Mouse (Mus musculus): Measurements from ENCODE around the gene Mpp4.

Gene Mpp4

DNA sequence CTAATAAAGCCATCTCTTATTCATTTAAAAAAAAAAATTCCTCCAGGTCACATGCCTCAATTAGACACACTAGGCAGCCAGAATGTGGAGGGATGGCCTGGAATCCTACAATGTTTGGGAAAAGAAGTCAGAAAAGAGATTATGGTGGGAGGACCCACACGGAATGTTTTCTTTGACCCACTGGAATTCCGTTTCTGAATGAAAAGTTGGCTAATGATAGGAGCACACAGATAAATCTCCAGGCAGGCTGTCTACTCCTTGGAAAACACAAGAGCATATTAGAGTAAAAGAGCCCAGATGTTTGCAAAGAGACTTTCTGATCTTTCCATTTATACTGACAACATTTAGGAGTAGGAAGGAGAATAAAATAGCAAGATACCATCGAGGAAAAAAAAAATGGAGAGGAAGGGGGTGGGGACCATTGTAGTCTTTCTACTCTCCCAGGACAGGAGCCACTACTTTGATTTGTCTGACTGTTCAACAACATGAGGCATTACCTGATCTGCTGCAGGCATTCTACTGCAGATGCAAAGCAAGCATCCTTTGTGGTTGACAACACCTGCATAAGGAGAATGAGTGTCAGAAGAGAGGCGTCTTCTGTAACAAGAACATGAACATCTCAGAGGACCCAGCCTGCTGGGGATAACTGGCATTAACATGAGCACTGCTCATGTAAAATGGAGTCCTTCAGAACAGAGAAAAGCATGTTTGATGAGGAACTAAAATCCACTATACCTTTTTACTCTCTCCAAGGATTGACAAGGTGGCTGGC, 4.7 kb upstream of the Mpp4 start:
- DNase-seq, result no peak

DNA sequence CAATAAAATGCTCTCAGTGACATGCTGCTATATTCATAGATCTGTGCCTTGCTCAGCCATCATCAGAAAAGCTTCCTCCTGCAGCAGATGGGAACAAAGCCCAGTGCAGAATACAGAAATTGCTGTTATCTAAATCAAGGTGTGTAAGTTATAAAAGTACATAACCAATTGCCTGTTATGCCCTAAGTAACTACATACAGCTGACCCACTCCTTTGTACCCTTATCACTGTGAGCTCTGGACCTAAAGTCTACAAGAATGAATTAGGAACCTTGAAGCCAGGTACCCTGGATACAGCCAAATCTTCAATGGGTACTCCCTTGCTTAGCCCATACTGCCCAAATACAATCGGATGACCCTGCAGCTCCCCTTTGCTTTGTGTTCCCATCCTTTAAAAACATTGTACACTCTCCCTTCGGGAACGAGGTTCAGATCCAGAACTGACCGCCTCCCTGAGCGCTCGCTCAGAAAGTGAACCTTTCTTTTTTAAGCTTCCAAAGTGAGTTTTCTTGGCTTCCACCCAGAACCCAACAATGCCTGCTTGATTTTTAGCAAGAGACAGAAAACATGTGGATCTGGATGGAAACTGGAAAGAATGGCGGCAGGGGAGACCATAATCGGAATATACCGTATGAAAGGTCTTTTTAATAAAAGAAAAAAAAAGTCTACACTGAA, 3.2 kb upstream of the Mpp4 start:
- no peak for DNase-seq

DNA sequence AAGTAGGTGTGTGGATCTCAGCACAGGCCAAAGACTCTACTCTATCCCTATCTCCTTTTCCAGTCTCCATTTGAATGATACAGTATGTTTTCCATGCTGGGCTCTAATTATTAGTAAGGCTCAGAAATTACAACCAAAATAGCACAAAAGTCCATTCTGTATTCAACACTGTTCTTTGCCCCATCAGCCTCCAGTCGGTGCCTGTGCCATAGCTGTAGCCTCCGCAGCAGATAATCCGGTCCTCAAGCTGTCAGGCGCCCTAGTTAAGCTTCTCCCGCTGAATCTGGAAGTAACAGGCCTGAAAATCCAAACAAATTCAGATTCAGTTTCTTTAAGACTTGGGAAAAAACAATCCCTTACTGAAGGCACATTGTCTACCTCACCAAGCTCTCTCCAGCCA, 729 bp upstream of the Mpp4 start:
- no peak for DNase-seq

DNA sequence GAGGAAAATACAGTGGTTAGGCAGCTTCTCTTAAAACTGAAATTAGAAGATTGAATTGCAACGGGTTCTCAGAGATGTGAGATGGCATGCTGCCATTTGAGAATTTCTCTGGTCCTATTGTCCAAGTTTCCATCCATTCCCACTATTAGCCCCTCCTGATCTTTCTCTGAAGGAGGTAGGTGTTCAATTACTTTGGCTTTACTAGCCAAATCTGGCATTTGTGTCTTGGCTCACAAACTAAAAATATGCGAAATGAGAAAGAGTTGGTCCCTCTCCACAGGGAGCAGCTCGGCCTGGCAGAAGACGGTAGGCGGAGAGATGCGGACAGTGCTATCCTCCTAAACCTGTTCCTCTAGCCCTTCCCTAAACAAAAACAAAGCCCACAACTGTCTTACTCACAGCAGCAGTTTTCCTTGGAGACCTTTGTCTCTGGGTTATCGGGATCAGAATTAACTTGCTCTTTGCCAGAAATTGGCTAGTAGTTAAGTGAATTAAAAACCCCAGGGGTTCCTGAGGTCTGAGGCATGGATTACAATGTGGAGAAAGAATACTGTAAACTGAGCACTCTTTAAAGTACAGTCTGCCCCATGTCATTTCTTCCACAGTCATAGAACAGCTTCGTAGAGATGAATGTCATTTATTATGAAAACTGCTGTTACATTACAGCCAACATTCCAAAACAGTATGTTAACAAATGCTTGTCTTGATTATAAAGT, 722 bp downstream of the Mpp4 start:
- no peak for DNase-seq

DNA sequence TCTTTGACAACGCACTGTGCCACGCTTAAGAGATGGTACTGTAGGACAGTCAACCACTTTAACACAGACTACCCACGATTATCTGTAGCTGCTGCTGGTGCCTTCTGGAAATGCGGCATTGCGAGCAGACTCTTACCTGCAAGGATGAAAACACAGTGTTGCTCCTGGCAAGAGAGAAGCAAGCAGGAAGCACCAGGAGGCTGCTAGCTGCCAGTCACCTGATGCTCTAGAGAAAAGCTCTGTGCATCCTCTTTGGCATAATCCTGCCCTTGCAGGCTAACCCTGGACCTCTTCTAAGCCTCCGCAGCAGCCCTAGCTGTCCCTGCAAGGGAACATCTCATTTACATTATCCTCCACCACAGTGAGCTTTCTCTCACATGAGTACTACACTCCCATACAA, 1.8 kb downstream of the Mpp4 start:
- DNase-seq, result no peak

DNA sequence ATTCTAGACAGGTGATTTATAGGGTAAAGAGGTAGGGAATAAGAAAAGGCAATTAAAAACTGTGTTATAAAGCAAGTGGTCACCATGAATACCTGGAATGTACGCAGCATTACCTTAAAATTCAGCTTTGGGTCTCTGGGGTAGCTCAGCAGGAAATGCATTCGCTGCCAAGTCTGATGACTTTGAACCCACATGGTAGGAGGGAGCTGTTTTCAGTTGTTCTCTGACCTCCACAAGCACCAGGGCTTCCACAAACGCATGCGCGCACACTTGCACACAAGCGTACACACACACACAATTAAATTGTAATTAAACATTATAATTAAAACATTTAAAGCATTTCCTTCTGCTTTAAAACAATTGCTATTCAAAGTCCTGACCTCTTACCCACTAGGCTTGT, 2.3 kb downstream of the Mpp4 start:
- DNase-seq, result no peak

DNA sequence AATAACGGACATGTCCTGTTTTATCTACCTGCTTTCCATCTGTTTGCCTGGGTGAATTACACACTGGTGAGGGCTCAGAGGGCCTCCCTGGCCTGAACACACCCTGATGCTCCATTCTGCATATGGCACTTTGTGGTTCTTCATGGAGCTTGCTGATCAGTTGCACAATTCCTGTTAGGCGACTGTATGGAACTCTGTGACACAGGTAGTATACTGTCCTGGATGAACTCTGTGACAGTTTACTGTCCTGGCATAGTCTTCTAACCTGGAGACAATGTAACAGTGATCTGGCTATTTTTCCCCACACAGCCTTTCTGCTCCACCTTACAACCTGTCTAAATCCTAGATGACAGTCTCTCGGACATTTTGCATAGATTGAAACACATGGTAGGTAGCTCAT, 4.1 kb downstream of the Mpp4 start:
- no peak for DNase-seq

DNA sequence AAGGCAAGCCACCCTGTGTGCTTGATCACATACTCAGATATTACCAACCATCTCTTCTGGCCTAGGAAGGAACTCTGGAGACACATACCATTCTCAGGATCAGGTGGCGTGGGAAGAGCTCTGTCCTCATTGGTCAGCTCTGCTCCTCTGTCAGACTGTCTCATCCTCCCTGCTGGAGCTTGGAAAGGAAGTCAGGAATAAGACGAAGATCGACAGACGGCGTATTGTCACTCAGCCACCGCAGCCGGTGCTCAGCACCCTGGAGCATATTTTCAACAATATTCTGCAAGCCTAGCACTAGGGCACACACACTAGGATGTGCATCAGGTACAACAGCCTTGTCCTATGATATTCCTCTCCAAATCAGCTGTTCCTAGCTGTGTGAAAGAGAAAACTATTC, 4.7 kb downstream of the Mpp4 start:
- DNase-seq, result no peak

DNA sequence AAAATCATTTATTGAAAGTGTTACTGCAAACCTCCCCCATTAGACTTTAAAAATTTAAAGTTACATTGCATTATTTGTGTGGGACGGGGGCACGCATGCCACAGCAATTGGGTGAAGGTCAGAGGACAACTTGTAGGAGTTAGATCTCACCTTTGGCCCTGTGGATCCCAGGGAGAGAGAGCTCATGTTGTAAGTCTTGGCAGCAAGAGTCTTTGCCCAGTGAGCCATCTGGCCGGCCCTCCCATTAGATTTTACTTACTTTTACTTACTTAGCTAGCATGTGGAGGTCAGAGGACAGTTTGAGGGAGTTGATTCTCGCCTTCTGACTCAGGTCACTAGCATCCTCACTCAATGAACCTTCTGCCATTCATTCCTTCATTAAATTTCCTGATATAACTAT, 5.3 kb downstream of the Mpp4 start:
- DNase-seq, result no peak

DNA sequence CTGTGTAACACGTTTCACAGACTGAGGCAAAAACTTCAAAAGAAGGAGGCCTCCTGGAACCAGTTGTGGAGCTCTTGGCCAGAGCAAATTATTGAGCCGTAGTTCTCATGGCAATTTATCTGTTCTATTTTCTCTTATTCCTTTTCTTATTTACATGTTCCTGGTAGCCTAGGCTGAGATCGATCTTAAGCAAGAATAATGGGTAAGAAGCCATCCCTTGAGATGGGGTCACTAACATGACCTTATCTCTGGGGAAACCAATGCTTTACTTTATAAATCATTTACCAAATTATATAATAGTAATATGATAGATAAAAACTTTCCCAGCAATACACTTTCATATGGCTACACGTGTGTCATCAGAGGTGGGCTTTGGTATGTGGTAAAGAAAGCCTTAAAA, 10.8 kb downstream of the Mpp4 start:
- DNase-seq, result no peak

DNA sequence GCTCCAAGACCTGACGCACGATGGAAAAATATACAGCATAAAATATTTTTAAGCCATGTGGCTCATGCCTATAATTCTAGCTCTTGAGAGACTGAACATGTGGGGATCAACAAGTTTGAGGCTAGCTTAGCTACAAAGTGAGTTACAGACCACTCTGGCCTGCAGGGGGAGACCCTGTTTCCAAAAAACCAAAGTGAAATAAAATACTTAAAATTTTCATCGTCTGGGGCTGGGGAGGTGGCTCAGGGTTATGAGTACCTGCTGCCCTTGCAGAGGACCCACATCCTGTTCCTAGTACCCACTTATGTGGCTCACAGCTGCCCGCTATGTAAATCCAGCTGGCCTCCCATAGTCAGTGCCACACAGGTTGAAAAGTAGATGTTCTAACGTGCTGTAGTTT, 12.6 kb downstream of the Mpp4 start:
- DNase-seq, result no peak

DNA sequence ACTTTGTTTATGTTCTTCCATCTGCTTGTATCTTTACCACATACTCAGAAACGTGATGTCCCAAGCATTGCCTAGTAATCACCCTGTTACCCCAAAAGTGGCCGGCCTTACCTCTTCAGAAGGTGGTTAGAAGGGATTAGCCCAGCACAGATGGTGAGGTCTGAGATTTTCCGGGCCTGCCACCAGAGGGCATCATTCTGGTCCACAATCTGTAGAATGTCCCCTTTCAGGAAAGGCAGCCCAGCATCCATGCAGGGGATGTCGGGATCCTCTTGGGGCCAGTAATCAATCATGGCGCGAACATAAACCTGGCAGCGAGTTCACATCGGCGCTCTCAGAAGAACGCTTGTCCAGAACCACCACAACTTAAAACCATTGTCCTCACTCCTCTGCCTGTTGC, 18.6 kb downstream of the Mpp4 start:
- peak; percentile 32 to 40 for DNase-seq

DNA sequence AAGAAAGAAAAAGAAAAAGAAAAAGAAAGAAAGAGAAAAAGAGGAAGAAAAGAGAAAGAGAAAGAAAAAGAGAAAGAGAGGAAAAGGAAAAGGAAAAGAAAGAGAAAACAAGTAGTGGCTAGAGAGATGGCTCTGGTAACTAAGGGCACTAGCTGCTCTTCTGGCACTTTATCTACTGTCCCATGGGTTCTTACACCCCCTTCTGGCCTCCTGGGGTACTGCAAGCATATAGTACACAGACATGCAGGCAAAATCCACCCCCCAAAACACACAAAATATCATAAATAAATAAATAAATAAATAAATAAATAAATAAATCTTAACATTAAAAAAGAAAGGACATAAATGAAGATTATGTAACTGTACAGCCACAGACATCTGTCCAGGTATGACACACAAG, 20.4 kb downstream of the Mpp4 start:
- DNase-seq, result peak; percentile 62 to 68

DNA sequence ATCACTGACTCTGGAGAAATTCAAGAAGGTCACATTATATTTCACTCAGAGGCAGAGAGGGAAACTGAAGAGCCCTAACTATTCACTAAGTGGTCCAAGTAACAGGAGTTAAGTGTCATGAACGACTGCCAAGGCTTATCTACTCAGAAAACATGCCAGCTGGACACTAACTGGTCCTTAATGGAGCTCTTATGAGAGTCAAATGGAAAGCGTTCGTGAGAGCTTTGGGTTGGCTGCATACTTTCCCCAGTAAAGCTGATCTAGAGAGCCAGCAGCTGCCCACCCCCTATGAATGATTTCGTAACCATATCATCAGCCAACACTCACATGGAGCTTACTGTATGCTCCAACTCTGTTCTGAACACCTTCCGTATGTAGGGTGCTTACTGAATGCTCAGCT, 28.8 kb downstream of the Mpp4 start:
- DNase-seq, result peak; percentile 62 to 74

DNA sequence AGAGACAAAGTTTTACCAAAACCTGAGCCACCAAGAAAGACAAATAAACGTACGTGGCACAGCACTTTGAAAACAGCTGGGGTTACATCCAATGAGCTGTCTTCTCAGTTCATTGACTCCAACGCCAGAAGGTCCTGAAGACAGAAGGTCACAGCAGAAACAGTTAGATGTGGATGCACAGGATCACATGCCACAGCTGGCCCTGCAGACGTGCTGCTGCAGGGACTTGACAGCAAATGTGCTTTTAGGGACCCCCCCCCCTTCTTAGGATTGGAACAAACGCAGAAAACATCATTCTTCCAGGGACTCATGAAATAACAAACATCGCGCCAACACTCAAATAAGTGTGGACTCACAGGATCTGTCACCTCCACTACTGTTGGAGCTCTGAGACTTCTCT, 34.3 kb downstream of the Mpp4 start:
- no peak for DNase-seq

DNA sequence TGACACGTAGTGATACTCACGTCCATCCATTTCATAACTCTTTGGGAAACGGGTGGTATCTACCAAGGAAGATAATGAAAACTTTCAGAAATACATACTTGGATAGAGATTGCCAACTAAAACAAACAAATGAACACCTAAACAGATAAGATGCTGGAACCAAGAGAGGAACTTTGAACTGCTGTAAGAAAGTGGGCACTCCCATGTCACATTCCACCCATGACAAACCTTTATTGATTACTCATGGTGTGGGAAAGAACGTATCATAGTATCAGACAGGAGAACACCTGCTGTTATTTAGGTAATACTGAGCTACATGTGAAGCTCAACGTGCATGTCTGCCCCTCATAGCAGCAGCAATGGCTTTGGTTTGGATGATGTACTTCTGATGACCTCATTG, 37.6 kb downstream of the Mpp4 start:
- no peak for DNase-seq

DNA sequence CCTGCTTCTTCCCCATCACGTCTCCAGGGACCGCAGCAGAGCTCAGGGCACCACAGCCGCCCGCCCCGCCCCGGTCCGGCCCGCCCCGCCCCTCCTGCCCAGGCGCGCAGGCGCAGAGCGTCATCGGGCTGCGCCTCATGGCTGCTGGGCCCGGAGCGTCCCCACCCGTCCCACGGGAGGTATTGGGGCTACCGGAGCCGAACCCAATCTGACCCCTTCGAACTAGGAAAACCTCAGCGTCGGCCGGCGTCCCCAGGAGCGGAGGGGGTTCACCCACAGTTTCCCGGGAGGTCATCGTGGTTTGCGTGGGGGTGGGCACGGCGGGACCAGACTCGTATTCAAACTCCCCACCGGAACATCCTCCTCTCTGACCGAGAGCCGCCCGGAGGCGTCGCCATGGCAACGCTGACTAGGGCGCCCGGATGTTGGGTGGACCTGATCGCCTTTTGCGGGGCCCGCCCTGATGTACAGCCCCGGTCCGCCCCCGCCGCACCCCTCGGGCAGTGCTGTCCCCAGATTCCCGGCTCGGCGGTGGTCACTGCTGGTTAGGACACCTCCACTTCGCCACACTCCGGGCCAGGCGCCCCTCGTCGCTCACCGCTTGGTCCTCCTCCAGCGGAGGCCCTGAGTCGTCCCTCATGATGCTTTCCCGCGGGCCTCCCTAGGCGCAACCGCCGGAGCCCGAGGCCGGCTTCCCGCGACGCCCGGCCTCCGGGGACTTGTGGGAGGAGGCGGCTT, 43.3 kb downstream of the Mpp4 start, which contains the start of gene Tmem237:
Gene Tmem237, minus strand, starts transcription at position 689 of the 738 bp plus-strand sequence.
- peak; percentile 91 to 94 for DNase-seq

DNA sequence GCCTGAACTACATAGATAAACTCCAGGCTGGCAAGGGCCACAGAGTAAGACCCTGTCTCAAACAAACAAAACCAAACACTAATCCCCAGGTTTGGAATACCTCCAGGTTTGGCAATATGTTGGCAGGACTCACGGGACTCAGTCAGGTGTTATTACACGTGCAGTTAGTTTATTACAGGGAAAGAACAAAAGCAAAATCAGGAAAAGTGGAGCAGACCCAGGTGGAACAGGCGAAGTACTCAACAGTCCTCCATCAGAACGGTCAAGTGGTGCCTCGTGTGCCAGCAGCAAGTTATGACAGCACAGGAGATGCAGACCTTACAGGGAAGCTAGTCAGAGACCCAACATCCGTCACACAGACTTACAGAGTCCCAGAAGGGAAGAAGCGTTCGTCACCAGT, 52.7 kb downstream of the Mpp4 start:
- peak; percentile 45 to 62 for DNase-seq

DNA sequence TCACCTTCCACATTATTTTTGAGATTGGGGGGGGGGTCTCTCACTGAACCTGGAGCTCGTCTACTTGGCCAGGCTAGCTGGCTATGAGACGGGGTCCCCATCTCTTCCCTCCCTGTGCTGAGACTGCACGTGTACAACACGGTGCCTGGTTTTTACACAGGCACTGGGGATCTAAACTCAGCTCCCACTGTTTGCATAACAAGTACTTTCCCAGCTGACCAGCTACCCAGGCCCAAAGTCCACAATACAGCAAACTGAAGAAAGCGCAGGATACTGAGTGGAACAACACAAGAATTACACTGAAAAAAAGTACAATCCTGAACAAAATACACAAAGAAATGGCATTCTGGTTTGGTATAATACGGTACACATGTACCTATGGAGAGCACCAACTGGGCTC, 61.1 kb downstream of the Mpp4 start:
- no peak for DNase-seq

DNA sequence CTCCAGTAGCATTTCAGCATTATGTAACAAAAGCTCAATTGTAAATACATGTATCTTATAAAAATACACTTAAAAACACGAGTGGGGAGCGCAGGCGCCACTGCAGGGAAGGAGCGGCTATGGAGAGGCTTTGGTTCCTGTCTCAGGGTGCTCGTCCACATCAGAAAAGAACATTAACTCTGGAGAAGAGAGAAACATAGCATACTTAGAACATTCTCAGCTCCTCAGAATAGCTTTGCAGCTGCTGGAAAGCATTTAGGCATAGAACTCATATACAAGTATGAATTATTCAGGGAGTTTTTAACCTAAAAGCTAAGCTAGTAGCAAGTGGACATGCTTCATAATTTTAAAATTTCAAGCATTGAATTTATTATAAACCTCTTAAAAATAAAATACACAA, 62.2 kb downstream of the Mpp4 start:
- no peak for DNase-seq

DNA sequence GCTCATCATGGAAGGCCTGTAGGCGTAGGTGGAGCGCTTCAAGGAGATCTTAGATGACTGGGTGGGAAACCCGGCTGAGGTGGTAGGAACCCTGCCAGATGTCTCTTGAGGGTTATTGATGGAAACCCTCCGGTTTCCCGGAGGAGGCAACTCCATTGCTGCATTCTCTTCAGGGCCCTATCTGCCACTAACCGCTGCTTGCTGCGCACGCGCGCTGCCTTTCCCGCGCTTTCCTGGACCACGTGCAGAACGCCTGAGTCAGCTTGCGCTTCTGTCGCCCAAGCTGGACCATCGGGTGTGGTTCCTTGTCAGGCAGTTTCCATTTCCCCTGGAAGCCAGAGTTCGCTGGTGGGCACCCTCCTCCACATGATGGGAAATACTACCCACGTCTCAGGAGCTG, 68.5 kb downstream of the Mpp4 start, which contains the start of gene C2cd6:
Gene C2cd6, minus strand, starts transcription at position 196 of the 400 bp plus-strand sequence.
- no peak for DNase-seq

Measured in lung, adult 18-20 months (tissue).